Mouse (Mus musculus): ENCODE results near the gene Gtf3a. TPM values are rescaled to one million over a fixed set of nuclear protein-coding genes. Genes with fewer than 3 reads are reported as not detected.

The Gtf3a gene
- polyA plus RNA-seq, 1 experiment from 2014 or later = 105 TPM

- 75% methylated on average over 10 of the region's 10 CpGs for WGBS
- H3K4me2 ChIP-seq (ENCODE audit: low read length) = no peak overlapping the region
- H3K9ac ChIP-seq (ENCODE audit: low read depth, low read length) = no peak overlapping the region
- peaks cover 2% of the 10 kb centered on the region; the same call in 1 of the 2 replicates for H3K4me1 ChIP-seq (ENCODE audit: control insufficient read depth, insufficient read depth, low read depth, low read length)
- no peaks in the 10 kb centered on the region for H3K9me3 ChIP-seq (ENCODE audit: control insufficient read depth, low read length)
- H3K27ac ChIP-seq (ENCODE audit: low read depth, low read length) = no peak overlapping the region
- no peaks in the 10 kb centered on the region for H3K27me3 ChIP-seq (replicated peaks; ENCODE audit: control insufficient read depth, insufficient read depth, low read length)
- H3K36me3 ChIP-seq (ENCODE audit: control insufficient read depth, insufficient read depth, low read length) = no peaks in the 10 kb centered on the region
- H3K4me3 ChIP-seq (ENCODE audit: low read length) = no peak overlapping the region
- no peak for ATAC-seq
These were observed 23.5 kb downstream of the Gtf3a start for GRCm38 (mm10) chr5:146971776-146972561.

- Histone ChIP-seq H3K4me2 (ENCODE audit: low read length) (no peak overlapping the region), H3K27ac (ENCODE audit: low read depth, low read length) (no peak overlapping the region), H3K36me3 (ENCODE audit: control insufficient read depth, insufficient read depth, low read length) (no peaks in the 10 kb centered on the region), H3K27me3 (replicated peaks; ENCODE audit: control insufficient read depth, insufficient read depth, low read length) (no peaks in the 10 kb centered on the region), H3K4me1 (ENCODE audit: control insufficient read depth, insufficient read depth, low read depth, low read length) (peaks cover 2% of the 10 kb centered on the region; the same call in 1 of the 2 replicates), H3K4me3 (ENCODE audit: low read length) (no peak overlapping the region), H3K9ac (ENCODE audit: low read depth, low read length) (no peak overlapping the region), H3K9me3 (ENCODE audit: control insufficient read depth, low read length) (no peaks in the 10 kb centered on the region)
- ATAC-seq = no peak
- WGBS = 95% methylated on average over 9 of the region's 9 CpGs
These were observed 24.9 kb downstream of the Gtf3a start for GRCm38 (mm10) chr5:146973353-146973752.

GRCm38 (mm10) chr5:146973858-146974780, 25.7 kb downstream of the Gtf3a start:
- no peak for ATAC-seq

GRCm38 (mm10) chr5:146974781-146975123, 26.3 kb downstream of the Gtf3a start:
- WGBS = 61% methylated on average over 13 of the region's 13 CpGs
- no peak for ATAC-seq
- H3K9ac ChIP-seq (ENCODE audit: low read depth, low read length) = no peak overlapping the region

More at GRCm38 (mm10) chr5:146973858-146974780, 25.7 kb downstream of the Gtf3a start:
- Histone ChIP-seq H3K36me3 (ENCODE audit: control insufficient read depth, insufficient read depth, low read length) (no peaks in the 10 kb centered on the region), H3K27me3 (replicated peaks; ENCODE audit: control insufficient read depth, insufficient read depth, low read length) (no peaks in the 10 kb centered on the region), H3K4me2 (ENCODE audit: low read length) (no peak overlapping the region), H3K4me3 (ENCODE audit: low read length) (no peak overlapping the region), H3K27ac (ENCODE audit: low read depth, low read length) (no peak overlapping the region), H3K9ac (ENCODE audit: low read depth, low read length) (no peak overlapping the region), H3K9me3 (ENCODE audit: control insufficient read depth, low read length) (no peaks in the 10 kb centered on the region), H3K4me1 (ENCODE audit: control insufficient read depth, insufficient read depth, low read depth, low read length) (peaks cover under 1% of the 10 kb centered on the region; the same call in 1 of the 2 replicates)
- WGBS = 85% methylated on average over 25 of the region's 25 CpGs

GRCm38 (mm10) chr5:146981376-146981775, 32.9 kb downstream of the Gtf3a start:
- H3K4me3 ChIP-seq (ENCODE audit: low read length) = no peak overlapping the region
- WGBS = 83% methylated on average over 6 of the region's 6 CpGs
- peaks cover 3% of the 10 kb centered on the region; the same call in 1 of the 2 replicates for H3K4me1 ChIP-seq (ENCODE audit: control insufficient read depth, insufficient read depth, low read depth, low read length)
- no peak overlapping the region for H3K9ac ChIP-seq (ENCODE audit: low read depth, low read length)
- ATAC-seq = no peak
- H3K27me3 ChIP-seq (replicated peaks; ENCODE audit: control insufficient read depth, insufficient read depth, low read length) = peaks cover 8% of the 10 kb centered on the region; the same call in 1 of the 2 replicates
- no peaks in the 10 kb centered on the region for H3K36me3 ChIP-seq (ENCODE audit: control insufficient read depth, insufficient read depth, low read length)
- no peak overlapping the region for H3K4me2 ChIP-seq (ENCODE audit: low read length)
- H3K9me3 ChIP-seq (ENCODE audit: control insufficient read depth, low read length) = no peaks in the 10 kb centered on the region
- H3K27ac ChIP-seq (ENCODE audit: low read depth, low read length) = no peak overlapping the region

More at GRCm38 (mm10) chr5:146974781-146975123, 26.3 kb downstream of the Gtf3a start:
- H3K9me3 ChIP-seq (ENCODE audit: control insufficient read depth, low read length) = no peaks in the 10 kb centered on the region
- no peaks in the 10 kb centered on the region for H3K36me3 ChIP-seq (ENCODE audit: control insufficient read depth, insufficient read depth, low read length)
- no peak overlapping the region for H3K4me2 ChIP-seq (ENCODE audit: low read length)
- H3K27ac ChIP-seq (ENCODE audit: low read depth, low read length) = no peak overlapping the region
- no peak overlapping the region for H3K4me3 ChIP-seq (ENCODE audit: low read length)
- H3K27me3 ChIP-seq (replicated peaks; ENCODE audit: control insufficient read depth, insufficient read depth, low read length) = no peaks in the 10 kb centered on the region
- no peaks in the 10 kb centered on the region for H3K4me1 ChIP-seq (ENCODE audit: control insufficient read depth, insufficient read depth, low read depth, low read length)

GRCm38 (mm10) chr5:146983216-146983615, 34.8 kb downstream of the Gtf3a start:
- no peak for ATAC-seq
- Histone ChIP-seq H3K4me1 (ENCODE audit: control insufficient read depth, insufficient read depth, low read depth, low read length) (peaks cover 3% of the 10 kb centered on the region; the same call in 1 of the 2 replicates), H3K9me3 (ENCODE audit: control insufficient read depth, low read length) (no peaks in the 10 kb centered on the region), H3K4me2 (ENCODE audit: low read length) (no peak overlapping the region), H3K4me3 (ENCODE audit: low read length) (no peak overlapping the region), H3K27ac (ENCODE audit: low read depth, low read length) (no peak overlapping the region), H3K9ac (ENCODE audit: low read depth, low read length) (no peak overlapping the region), H3K36me3 (ENCODE audit: control insufficient read depth, insufficient read depth, low read length) (no peaks in the 10 kb centered on the region), H3K27me3 (replicated peaks; ENCODE audit: control insufficient read depth, insufficient read depth, low read length) (peaks cover 8% of the 10 kb centered on the region; the same call in 1 of the 2 replicates)
- 8% methylated on average over 8 of the region's 8 CpGs for WGBS

- 45% methylated on average over 21 of the region's 21 CpGs for WGBS
- Histone ChIP-seq H3K36me3 (ENCODE audit: control insufficient read depth, insufficient read depth, low read length) (no peaks in the 10 kb centered on the region), H3K27ac (ENCODE audit: low read depth, low read length) (no peak overlapping the region), H3K27me3 (replicated peaks; ENCODE audit: control insufficient read depth, insufficient read depth, low read length) (peaks cover 8% of the 10 kb centered on the region; the same call in 1 of the 2 replicates), H3K9me3 (ENCODE audit: control insufficient read depth, low read length) (no peaks in the 10 kb centered on the region), H3K4me1 (ENCODE audit: control insufficient read depth, insufficient read depth, low read depth, low read length) (peaks cover 3% of the 10 kb centered on the region; the same call in 1 of the 2 replicates), H3K4me3 (ENCODE audit: low read length) (no peak overlapping the region), H3K4me2 (ENCODE audit: low read length) (peak overlapping the region; percentile 5; the same call in 1 of the 2 replicates), H3K9ac (ENCODE audit: low read depth, low read length) (no peak overlapping the region)
- no peak for ATAC-seq
These were observed 37.4 kb downstream of the Gtf3a start for GRCm38 (mm10) chr5:146985725-146986433.

- H3K4me3 ChIP-seq (ENCODE audit: low read length) = no peak overlapping the region
- no peaks in the 10 kb centered on the region for H3K36me3 ChIP-seq (ENCODE audit: control insufficient read depth, insufficient read depth, low read length)
- no peak; the same call in 1 of the 2 replicates for ATAC-seq
- H3K4me2 ChIP-seq (ENCODE audit: low read length) = no peak overlapping the region
- peaks cover 8% of the 10 kb centered on the region; the same call in 1 of the 2 replicates for H3K27me3 ChIP-seq (replicated peaks; ENCODE audit: control insufficient read depth, insufficient read depth, low read length)
- peaks cover 3% of the 10 kb centered on the region; the same call in 1 of the 2 replicates for H3K4me1 ChIP-seq (ENCODE audit: control insufficient read depth, insufficient read depth, low read depth, low read length)
- no peak overlapping the region for H3K27ac ChIP-seq (ENCODE audit: low read depth, low read length)
- H3K9me3 ChIP-seq (ENCODE audit: control insufficient read depth, low read length) = no peaks in the 10 kb centered on the region
- 79% methylated on average over 10 of the region's 10 CpGs for WGBS
- H3K9ac ChIP-seq (ENCODE audit: low read depth, low read length) = no peak overlapping the region
These were observed 39.1 kb downstream of the Gtf3a start for GRCm38 (mm10) chr5:146987588-146987987.

Measured in hindbrain, embryonic 16.5 days (tissue).